Mouse (Mus musculus) olfactory bulb, adult 2 months (tissue): ENCODE results near the gene Pde2a.

Experiments
- CTCF ChIP-seq: fragments of 200-500 bp; IDR thresholded peaks from 2 replicates; pipeline ENCODE4 v1.5.1; 2012; ENCODE audit warnings: low read depth, mild to moderate bottlenecking, low read length, moderate library complexity; ENCODE audit not compliant: insufficient read depth
- POLR2A ChIP-seq: fragments of 200-500 bp; IDR thresholded peaks from 2 replicates; pipeline ENCODE4 v1.6.1; 2012; ENCODE audit warnings: mild to moderate bottlenecking, low read depth, low read length, moderate library complexity; ENCODE audit not compliant: insufficient read depth

- TF ChIP-seq CTCF (no peak), POLR2A (no peak)
These were observed 113.6 kb downstream of the Pde2a start for GRCm38 (mm10) chr7:101535102-101535501.
